Mouse (Mus musculus) c-Kit-positive CD71-positive TER-119-positive erythroid progenitor cells, embryonic 14.5 days (primary cell): ENCODE results near the gene BC025446.
"Not testable (repeated sequence)": the region's sequence is repeated elsewhere in the genome, so short reads cannot be mapped to it uniquely, and the experiment has no call there.

Experiments used
- DNase-seq: peaks from one replicate; pipeline ENCODE4 v3.0.0-alpha.2; 2013; ENCODE audit warnings: low spot score

BC025446 gene

DNA sequence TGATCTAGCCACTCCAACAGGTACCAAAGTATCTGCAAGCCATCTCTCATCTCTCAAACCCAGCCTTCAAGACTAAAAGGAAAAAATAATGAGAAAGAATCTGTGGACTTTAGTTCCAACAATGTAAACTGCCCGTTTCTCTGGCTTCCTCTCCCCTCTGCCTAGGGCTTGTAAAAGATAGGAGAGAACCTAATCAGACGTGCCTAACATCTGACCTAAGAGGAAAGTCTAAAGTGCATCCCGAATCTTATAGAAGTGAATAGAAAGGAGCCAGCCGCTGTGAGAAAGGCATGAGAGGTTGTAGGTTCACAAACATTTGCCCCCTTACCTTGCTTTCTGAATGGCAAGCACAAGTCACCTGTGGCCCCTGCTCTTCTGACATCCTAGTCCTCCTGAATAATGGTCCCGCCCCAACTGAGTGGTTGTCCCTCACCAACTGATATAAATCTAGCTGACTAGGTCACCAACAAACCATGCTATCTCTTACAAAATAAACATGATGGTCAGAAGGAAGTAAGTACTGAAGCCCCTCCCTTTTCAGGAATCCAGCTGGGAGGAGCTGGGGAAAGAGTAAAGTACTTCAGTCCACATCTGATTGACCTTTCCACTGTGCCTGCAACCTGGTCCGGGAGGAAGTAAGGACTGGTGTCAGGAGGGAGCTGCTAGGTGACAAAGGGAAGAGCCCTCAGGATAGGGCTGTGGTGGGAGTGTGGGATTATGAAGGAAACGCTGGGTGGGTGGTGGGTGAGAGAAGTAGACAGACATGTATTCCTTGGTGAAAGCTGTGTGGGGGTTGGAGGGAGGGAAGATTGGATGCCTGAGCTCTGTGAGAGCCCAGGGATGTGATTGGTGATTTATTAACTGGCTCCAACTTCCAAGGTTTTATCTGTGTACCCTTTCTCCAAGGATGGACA lies at the start of gene BC025446:
Gene BC025446 (plus strand): TSS at position 599 of the 914 bp plus-strand sequence.
- DNase-seq: no peak

DNA sequence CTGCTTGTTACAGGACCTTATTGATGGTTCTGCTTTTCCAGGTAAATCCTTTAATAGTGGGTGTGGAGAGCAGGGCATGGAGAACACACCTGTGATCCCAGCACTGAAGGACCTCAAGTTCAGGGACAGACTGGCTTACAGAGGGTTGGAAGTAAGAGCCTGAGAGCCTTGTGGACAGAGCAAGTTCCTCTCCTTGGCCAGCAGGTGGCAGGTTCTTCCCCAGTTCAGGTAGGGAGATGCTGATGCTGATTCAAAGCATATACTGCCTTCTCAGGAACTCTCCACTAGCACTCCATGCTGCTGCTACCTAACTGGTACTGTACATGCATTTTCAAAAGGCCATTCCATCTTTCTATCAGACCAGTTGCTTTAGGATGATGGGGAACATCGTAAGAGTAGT lies 40.7 kb upstream of the BC025446 start:
- DNase-seq: no peak

DNA sequence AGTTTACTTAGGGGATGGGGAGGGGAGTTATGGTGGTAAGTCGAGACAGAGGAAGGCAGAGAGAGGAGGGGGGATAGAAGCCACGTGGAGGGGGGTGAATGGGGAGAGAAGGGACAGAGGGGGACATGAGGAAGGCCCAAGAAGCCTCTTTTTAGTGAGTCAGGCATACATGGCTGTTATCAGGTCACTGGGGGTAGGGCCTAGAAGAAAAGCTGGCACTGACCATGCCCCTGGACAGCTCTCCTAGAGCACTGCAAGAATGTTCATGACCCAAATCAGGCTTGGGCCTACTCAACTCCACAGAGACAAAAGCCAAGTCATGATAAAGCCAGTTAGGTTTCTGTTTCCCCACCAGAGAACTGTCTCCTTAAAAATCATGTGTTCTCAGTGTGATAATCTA lies 29.9 kb upstream of the BC025446 start:
- DNase-seq: no peak

DNA sequence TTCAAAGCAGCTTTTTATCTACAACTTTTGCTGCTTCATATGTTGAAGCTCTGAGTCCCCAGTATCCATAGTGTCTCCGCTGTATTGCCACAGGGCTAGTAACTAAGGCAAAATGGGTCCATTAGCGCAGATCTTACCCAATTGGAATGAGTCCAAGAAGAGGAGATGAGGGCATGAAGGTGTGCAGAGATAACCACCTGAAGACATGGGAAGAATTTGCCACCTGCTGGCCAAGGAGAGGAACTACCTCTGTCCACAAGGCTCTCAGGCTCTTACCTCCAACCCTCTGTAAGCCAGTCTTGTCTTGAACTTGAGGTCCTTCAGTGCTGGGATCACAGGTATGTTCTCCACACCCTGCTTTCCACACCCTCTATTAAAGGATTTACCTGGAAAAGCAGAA lies 27.1 kb upstream of the BC025446 start:
- DNase-seq: peak; percentile 11

DNA sequence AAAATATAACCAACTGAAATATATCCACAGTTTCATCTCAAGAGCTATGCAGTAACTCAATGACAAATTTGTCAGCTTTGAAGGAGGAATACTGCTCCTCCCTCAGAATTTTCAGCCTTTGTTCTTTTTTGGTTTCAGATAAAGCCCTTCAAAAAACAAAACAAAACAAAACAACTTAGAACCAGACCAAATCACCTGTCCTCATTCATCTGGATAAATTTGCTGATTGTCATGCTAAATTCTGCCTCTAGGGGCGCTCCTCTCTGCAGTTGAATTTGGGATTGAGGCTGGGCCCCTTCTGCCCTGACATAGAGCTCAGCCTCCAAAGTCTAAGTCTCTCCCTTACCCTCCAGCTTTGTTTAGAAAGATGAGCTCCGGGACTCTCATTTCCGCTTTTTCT lies 25.6 kb upstream of the BC025446 start:
- not testable (repeated sequence) for DNase-seq

DNA sequence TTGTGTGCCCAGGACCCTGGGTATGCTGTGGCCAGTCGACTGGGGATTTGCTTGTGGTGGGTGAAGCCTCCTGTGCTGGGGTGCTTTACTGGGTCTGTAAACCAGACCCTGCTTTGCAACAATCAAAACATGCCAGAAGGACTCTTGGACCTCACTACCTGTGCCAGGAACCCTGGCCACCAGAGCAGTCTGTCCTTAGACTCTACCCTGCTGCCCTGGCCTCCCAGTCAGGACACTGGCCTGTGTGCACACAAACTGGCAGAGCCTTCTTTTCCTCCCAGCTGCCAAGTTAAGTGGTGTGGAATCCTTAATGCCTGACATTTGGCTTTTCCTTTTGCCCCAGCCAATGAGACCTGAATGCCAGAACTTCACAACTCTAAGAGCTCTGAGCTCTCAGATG lies 655 bp downstream of the BC025446 start:
- no peak for DNase-seq

DNA sequence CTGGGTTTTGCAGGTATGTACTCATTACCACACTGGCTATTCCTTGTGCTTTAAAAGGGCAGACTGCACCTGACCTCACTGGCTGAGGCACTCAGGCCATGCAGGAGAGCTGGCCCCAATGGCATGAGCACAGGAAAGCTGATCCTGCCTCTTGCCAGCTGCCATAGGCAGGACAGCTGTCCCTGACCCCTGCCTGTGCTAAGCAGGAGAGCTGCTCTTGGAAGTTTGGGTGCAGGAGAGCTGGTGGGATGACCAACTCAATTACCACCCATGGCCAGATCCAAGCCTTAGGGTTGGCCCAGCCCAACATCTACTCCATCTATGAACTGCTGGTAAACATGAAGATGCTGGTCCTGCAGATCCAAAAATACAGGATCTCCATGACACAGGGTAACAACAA lies 5.8 kb downstream of the BC025446 start:
- DNase-seq: no peak

DNA sequence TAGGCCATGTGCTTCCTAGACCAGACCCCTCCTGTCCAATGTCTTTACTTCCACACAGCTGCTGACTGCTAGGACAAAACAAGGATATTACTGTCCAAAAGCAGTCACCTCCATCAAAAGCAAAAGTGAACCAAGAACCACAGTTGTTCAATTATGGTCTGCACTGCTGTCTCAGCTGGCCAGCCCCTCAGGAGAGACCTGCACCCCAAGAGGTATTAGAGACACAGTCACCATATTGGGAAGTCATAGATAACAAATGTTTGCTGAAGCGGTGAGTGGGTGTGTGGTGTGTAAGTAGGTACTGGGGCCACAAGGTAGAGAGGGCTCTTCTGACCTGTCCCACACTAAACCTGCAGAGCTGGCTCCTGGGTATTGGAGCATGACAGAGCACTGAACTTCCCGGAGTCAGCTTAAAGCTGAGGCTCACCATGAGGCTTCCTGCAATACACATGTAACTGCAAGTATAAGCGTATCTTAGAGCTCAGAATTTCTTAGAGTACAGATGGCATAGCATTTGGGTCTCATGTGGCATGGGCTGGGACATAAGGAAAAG lies 21.6 kb downstream of the BC025446 start:
- DNase-seq: no peak

DNA sequence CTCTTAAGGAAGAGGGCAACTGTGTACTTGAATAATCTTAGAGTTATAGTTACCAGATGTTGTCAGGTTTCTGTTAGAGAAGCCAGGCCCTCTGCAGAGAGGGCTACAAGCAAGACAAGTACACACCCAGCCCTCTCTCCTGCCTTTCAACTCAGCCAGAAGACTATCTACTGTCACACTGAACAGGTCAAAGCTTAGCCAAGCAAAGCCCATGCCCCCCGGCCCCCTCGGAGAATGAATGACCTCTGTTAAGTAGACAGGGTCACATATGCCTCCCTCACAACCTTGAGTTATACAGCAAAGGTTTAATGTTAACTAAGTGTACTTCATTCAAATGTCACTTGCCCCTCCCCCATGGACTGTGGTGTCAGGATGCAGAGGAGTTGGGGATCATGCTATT lies 24.4 kb downstream of the BC025446 start:
- DNase-seq: no peak

DNA sequence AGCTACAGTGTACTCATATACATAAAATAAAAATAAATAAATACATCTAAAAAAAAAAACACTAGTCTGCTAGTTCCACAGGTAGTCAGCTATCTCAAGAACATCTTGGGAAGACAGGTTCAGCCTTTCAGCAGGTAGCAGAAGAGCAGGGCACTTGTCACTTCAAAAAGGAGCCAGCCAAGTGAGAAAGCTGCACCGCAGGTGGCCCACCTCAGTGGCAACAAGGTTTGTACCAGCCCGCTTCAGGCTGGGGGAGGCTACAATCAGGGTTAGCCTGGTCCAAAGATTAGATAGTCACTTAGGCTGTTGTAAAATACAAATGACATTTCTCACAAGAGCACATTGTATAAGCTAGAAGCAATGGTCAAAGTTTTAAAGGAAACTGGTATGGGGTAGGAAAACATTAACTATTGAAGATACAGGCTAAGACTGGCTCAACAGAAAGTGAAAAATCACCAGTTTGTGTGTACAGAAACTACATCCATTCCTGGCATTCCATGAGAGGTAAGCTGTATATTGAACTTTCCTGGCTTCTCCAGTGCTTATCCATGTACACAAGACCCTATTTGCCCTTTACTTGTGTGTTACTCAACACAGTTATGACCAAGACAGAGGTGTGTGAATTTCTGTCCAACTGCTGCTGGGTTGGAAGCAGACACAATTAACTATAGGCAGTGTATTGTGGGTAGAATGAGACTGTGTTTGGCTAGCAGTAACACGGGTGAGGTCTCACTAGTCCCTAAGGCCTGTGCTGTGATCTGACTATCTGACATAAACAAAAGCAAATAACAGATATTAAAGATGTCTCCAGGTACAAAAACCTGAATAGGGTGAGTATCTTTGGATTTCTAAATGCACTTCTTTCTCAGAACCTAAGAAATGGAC lies 26.8 kb downstream of the BC025446 start:
- DNase-seq: no peak

DNA sequence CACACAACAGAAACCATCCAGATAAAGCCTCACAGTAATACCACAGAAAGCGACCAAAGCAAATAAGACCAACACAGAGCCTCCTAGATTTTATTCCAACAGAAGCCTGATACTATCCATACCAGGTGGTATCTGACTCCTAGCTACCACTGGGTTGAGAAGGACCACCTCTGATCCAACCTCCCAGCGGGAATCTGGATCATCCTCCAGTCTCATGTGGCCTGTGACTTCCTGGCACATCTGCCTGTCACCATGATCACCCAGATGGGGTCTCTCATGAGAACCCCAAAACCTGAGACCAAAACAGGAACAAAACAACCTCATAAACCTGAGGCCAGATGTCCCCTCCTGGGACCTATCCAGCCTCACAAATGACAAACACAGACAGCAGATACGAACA lies 38.5 kb downstream of the BC025446 start:
- no peak for DNase-seq

DNA sequence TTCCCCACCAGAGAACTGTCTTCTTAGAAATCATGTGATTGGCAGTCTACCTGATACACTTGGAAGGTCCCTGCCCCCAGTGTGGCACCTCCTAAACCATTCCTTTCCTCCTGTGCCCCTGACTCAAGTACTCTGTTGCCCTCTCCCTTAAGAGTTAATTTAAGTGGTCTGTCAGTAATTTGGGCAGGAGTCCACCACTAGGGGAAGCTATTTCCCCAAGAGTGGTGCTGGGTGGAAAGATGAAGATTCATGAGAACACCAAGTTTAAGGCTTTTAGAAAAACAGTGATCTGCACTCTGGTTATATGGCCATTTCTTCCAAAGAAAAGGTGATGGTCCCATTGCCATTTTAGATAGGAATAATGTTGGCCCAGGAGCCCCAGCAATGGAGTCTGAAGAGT lies 49.7 kb downstream of the BC025446 start:
- no peak for DNase-seq

DNA sequence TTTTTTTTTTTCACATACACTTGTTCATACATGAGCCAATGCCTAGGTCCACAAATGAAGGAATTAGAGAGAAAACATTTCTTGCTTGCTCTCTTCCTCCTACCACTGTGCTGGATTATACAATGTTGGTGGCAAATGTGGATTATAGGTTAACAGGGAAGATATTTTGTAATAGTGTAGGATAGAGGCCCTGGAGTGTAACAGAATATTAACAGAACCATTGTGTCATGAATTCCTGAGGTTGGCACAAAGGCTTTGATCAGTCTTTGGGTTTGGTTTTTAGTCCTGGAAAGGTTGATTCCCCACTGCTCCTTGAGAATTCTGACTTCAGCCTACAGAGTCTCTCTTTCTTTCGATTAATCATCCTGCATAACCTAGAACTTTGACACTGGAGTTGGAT lies 50.5 kb downstream of the BC025446 start:
- no peak for DNase-seq

DNA sequence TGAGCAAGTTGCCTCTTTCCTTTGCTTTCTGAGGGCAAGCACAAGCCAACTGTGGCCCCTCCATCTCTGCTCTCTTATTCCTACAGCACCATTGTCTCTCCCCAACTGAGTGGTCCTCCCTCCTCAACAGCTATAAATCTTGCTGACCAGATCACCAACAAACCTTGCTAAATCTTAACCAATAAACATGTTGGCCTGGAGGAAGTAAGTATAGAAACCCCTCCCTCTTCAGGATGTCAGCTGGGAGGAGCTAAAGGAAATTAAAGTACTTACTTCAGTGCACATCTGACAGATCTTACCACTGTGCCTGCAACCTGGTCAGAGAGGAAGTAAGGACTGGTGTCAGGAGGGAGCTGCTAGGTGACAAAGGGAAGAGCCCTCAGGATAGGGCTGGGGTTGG lies 51.9 kb downstream of the BC025446 start, which contains the start of gene Ly6f:
Gene Ly6f (plus strand): TSS at position 301 of the 400 bp plus-strand sequence.
- DNase-seq: no peak

DNA sequence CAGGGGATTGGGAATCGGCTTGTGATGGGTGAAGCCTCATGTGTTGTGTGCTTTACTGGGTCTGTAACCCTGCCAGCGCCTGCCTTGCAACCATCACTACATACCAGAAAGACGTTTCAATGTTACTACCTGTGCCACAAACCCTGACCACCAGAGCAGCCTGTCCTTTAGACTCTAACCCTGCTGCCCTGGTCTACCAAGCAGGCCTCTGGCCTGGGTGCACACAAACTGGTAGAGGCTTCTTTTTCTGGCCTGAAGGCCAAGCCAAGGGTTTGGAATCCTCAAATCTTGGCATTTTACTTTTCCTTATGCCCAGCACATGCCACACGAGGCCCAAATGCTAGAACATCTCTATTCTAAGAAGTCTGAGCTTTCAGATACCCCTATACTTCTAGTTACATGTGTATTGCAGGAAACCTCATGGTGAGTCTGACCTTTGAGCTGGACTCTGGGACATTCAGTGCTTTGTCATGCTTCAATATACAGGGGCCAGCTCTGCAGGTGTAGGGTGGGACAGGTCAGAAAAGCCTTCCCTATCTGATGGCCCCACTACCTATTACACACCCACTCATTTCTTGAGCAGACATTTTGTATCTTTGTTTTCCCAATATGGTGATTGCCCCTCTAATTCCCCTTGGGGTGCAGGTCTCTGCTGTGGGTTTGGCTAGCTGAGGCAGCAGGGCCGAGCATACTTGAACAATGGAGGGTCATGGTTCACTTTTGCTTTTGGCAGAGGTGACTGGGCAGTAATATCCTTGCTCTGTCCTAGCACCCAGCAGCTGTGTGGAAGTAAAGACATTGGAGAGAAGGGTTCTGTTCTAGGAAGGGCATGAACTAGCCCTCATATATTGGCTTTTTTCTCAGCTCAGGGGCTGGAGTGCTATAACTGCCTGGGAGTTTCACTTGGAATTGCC lies 53.0 kb downstream of the BC025446 start:
- no peak for DNase-seq

DNA sequence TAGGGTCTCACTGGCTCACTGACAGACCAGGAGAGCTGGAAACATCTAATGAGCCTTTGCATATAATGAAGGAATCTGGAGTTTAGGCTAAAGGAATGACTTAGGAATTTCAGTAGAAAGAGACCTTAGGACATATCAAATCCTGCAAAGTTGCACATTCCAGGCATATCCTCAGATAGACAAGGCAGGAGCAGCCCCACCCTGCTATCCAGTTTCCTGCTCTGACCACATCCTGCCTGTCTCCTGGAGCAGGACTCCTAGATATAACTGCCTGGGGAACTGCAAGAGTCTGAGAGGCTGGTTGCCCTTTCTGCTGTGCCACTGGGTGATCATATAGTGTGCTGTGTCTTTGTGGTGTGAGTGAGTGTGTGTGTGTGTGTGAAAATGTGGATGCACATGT lies 54.0 kb downstream of the BC025446 start:
- no peak for DNase-seq

DNA sequence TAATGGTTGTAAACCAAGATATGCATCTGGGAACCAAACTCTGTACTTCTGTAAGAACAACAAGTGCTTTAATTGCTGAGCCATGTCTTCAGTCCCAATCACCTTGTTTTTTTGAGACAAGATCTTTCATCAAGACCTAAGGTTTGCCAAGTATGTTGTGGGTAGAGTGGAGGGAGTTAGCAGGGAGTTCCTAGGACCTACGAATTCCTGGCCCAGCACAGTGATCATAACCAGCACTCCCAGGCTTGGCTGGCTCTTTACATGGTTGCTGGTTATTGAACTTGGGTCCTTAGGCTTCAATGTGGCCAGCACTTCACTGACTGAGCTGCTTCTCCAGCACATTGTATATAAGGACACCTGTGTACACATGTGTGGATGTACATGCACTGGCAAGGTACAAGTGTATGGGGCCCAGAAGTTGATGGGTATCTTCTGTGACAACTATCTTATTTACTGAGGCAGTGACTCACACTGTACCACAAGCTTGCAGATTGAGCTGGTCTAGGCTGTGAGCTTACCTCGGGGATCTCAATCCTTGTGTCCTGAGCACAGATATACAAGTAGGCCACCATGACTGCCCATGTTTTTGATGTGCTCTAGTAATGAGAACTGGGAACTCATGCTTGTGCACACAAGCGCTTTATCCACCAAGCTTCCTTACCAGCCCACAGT lies 54.7 kb downstream of the BC025446 start:
- no peak for DNase-seq

DNA sequence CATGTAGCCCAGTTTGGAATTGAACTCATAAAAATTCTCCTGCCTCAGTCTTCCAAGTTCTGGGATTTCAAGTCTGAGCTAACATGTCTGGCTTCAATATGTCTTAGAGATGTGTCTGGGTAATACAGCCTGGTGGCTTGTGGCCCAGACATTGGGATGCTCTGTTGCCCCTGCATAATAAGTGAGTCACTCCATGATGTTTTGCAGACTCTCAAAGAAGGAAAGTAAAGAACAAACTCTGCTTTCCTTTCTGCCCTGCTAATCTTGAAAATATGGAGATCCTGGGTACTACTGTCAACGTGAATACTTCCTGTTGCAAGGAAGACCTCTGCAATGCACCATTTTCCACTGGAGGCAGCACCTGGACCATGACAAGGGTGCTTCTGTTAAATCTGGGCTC lies 55.2 kb downstream of the BC025446 start:
- DNase-seq: no peak

DNA sequence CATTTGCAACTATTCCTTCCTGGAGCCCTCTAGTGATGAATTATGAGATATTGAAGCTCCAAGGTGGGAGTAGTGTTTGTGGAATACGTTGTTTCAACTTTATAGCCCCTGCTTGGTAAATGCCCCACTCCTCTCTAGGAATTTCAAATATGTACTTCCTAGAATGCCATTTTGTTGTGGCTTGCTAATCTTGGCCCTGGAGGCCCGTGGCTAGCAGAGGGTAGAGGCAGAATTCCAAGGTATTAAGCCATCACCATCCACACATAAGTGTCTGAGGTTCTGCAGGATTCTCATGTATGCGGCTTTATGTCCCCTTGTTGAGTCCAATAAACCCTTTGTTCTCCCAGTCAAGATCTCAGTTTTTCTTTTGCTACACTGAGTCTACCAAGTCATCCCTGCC lies 55.7 kb downstream of the BC025446 start:
- no peak for DNase-seq
